Mouse (Mus musculus) thymus, adult 2 months (tissue): ENCODE data around the gene Cxadr. TPM values are rescaled to one million over a fixed set of nuclear protein-coding genes. Genes with fewer than 3 reads are reported as not detected.

Experiments used
- DNase-seq: peaks from one replicate; pipeline ENCODE4 v3.0.0; 2021
- H3K27ac ChIP-seq: fragments of 200-500 bp; 2 replicates; pipeline ENCODE4 v1.5.1; 2012; ENCODE audit warnings: low read length, control low read depth; ENCODE audit not compliant: control insufficient read depth, insufficient read depth
- H3K27me3 ChIP-seq: fragments of 200-500 bp; 2 replicates; pipeline ENCODE4 v1.6.1; 2012; ENCODE audit warnings: mild to moderate bottlenecking, low read length, moderate library complexity, mixed read lengths; ENCODE audit not compliant: control insufficient read depth, insufficient read depth
- H3K36me3 ChIP-seq: fragments of 200-500 bp; 2 replicates; pipeline ENCODE4 v1.6.1; 2012; ENCODE audit warnings: mild to moderate bottlenecking, low read length, moderate library complexity; ENCODE audit not compliant: control insufficient read depth, insufficient read depth
- H3K4me1 ChIP-seq: fragments of 200-500 bp; replicated peaks from 2 replicates; pipeline ENCODE4 v1.6.1; 2012; ENCODE audit warnings: low read length; ENCODE audit not compliant: control insufficient read depth, insufficient read depth
- H3K4me3 ChIP-seq: fragments of 200-500 bp; 2 replicates; pipeline ENCODE4 v1.5.1; 2012; ENCODE audit warnings: mild to moderate bottlenecking, low read length, control low read depth, moderate library complexity; ENCODE audit not compliant: control insufficient read depth, insufficient read depth
- CTCF ChIP-seq: fragments of 200-500 bp; IDR thresholded peaks from 2 replicates; pipeline ENCODE4 v1.5.1; 2012; ENCODE audit warnings: mild to moderate bottlenecking, control low read depth, low read length, moderate library complexity, borderline replicate concordance; ENCODE audit not compliant: control insufficient read depth, poor library complexity, insufficient read depth; ENCODE audit errors: extremely low read depth
- POLR2A ChIP-seq: fragments of 200-500 bp; IDR thresholded peaks from 2 replicates; pipeline ENCODE4 v1.6.1; 2012; ENCODE audit warnings: mild to moderate bottlenecking, low read length, control low read depth, moderate library complexity; ENCODE audit not compliant: control insufficient read depth, poor library complexity, insufficient read depth; ENCODE audit errors: extremely low read depth
- WGBS: fragments of 180-500 bp; shearing (Covaris S2); methylation state at CpG from one replicate; pipeline ENCODE4 v1.1.7; 2018; 5-methylcytosine and 5-hydroxymethylcytosine counted together
- polyA plus RNA-seq: library from polyadenylated mRNA; depleted of rRNA; stranded (reverse); fragments of >200 nt; gene quantifications from 2 replicates; pipeline ENCODE4 v1.2.3, GENCODE M21; 2012

The Cxadr gene
- polyA plus RNA-seq, 1 experiment = 4.5 TPM

DNA sequence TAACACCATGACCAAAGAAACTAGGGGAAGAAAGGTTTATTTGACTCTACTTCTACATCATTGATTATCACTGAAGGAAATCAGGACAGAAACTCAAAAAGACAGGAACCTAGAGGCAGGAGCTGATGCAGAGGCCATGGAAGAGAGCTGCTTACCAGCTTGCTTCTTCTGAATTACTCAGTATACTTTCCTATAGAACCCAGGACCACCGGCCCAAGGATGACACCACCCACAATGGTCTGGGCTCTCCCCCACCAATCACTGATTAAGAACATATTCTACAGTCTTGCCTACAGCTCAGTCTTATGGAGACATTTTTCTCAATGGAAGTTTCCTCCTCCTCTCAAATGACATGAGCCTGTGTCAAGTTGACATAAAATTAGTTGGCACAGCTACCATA, 7.2 kb upstream of the Cxadr start:
- TF ChIP-seq CTCF (no peak), POLR2A (no peak)
- H3K4me1 ChIP-seq = no peaks in the 10 kb centered on the region
- DNase-seq = no peak
- no peaks in the 10 kb centered on the region for H3K27me3 ChIP-seq
- H3K27ac ChIP-seq = no peak overlapping the region
- WGBS = 96% methylated on average over 1 of the region's 1 CpGs
- H3K4me3 ChIP-seq = no peak overlapping the region
- no peaks in the 10 kb centered on the region for H3K36me3 ChIP-seq

DNA sequence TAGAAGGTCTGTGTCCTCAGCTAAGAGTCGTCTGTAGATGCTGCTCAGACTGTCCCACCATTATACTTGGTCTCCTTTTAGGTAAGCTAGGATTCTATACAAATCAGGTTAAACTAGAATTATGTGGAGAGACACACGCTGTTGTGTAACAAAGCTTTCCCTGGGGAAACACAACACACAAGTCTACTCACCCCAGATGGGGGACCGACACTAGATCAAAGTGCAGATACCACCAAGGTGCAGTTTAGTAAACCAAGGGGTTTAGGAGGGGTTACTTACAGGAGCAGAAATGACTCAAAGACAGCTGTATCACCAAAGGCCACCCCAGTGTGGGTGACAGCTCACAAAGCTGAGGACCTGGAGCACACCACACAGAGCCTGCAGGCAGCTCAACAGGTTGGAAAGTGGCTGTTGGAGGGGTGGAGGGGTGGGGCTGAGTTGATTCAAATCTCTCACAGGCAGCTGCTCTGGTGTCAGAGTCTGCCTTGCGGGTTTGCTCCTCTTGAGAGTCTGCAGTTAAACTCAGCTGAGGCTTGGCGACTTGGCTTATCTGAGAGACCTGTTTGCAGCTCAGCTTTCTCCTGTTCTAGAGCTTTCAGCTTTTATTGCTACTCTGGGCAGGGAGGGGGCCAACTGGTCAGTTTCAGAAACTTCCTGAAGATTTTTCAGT, 6.5 kb upstream of the Cxadr start:
- Histone ChIP-seq H3K4me3 (no peak overlapping the region), H3K27me3 (no peaks in the 10 kb centered on the region), H3K4me1 (no peaks in the 10 kb centered on the region), H3K27ac (no peak overlapping the region), H3K36me3 (no peaks in the 10 kb centered on the region)
- TF ChIP-seq CTCF = no peak
- TF ChIP-seq POLR2A = no peak
- 57% methylated on average over 5 of the region's 5 CpGs for whole genome bisulfite sequencing
- peak; percentile 35 for DNase-seq

DNA sequence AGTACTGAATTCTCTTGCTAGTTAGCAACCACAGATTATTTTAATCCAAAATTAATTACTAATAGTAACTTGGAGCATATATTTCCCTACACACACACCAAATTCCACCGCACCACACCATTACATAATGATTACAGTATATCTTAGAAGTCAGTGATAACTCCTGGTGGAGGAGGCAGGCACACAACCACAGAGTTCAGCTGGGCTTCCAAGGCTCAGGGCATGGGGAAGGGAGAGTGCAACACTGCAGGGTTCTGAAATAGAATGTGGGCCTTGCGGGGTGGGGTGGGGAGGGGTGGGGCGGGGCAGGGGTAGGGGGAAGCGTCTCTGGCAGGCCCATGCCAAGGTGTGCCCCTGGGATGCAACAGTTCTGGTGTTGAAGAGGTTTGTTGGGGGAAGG, 5.7 kb upstream of the Cxadr start:
- DNase-seq = no peak
- WGBS = 88% methylated on average over 4 of the region's 4 CpGs
- TF ChIP-seq CTCF = no peak
- H3K27me3 ChIP-seq = no peaks in the 10 kb centered on the region
- H3K36me3 ChIP-seq = no peaks in the 10 kb centered on the region
- no peaks in the 10 kb centered on the region for H3K4me1 ChIP-seq
- H3K4me3 ChIP-seq = no peak overlapping the region
- H3K27ac ChIP-seq = no peak overlapping the region

DNA sequence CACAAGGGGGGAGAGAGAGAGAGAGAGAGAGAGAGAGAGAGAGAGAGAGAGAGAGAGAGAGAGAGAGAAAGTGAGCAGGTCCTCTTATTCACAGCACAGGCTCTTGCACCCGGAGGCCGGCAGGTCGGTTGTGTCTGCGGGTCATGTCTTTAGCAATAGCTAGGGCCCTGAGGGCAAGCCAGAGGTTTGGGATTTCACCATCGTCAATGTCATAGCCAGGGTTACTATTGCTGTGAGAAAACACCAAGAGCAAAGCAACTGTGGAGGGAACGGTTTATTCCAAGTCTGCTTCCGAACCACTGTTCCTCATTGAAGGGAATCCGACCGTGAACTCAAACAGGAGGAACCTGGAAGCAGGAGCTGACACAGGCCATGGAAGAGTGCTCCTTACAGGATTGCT, 5.2 kb upstream of the Cxadr start:
- TF ChIP-seq CTCF = no peak
- TF ChIP-seq POLR2A = no peak

DNA sequence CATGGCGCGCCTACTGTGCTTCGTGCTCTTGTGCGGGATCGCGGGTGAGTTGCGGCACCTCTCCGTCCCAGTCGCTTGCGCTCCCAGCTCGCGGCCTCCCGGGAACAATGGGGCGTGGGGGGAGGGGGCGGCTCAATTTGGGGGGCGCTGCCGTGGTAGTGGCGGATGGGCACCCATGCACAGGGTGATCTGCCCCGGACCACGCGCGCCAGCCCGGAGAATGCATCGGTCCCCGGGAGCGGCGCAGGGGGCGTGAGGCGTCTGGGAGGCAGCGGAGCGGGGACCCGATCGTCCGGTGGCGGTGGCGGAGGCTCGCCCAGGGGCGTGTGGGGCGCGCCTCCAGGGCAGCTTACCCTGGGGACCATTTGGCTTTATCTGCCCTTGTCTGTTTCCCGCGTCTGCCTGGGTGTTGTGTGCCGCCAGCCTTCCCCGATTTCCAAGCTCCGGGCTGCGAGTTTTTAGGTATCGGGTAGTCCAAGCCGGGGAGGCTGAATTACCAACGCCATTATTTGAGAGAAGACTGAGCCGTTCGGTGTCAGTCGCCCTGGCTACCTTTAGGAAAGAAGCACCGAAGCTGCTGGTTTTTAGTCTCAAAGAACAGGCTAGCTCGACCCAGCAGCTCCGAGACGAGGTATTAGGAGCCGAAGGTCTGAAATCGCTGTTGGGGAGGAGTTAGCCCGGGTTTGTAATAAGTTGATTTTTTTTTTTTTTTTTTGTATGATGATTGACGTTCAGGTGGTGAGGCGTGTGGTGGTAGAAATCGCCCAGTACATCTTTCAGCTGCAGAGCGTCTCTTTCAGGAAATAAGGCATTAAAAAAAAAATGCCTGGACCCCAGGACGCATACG, 765 bp downstream of the Cxadr start:
- peak; percentile 39 for DNase-seq
- TF ChIP-seq POLR2A = no peak
- no peak for TF ChIP-seq CTCF
- 2% methylated on average over 65 of the region's 65 CpGs for WGBS
- Histone ChIP-seq H3K4me3 (peak overlapping the region; percentile 58), H3K27me3 (peaks cover 7% of the 10 kb centered on the region), H3K4me1 (peaks cover 8% of the 10 kb centered on the region), H3K36me3 (no peaks in the 10 kb centered on the region), H3K27ac (no peak overlapping the region)

More for the DNA sequence above, 5.2 kb upstream of the Cxadr start:
- Histone ChIP-seq H3K4me1 (peaks cover under 1% of the 10 kb centered on the region), H3K36me3 (no peaks in the 10 kb centered on the region), H3K4me3 (no peak overlapping the region), H3K27ac (no peak overlapping the region), H3K27me3 (no peaks in the 10 kb centered on the region)
- WGBS = 87% methylated on average over 9 of the region's 9 CpGs
- DNase-seq = no peak

DNA sequence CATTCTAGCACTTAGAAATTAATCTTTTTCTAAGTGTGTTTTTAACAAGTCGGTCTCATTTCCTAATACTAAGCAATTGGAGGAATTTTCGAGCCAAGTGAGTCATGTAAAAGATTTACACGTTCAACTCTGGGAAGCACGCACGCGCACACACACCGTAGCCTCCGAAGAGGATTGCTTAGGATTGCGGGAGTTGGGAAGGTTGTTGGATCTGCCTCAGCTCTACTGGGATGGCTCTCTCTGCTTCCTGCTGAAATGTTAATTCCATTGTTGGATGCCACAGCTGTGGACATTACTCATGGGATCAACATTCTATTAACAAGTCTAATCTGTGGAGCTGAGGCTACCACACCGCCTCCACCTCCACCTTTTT, 1.4 kb downstream of the Cxadr start:
- DNase-seq = no peak
- no peak overlapping the region for H3K27ac ChIP-seq
- peaks cover 8% of the 10 kb centered on the region for H3K4me1 ChIP-seq
- WGBS = 21% methylated on average over 10 of the region's 10 CpGs
- H3K27me3 ChIP-seq = peaks cover 7% of the 10 kb centered on the region
- no peaks in the 10 kb centered on the region for H3K36me3 ChIP-seq
- TF ChIP-seq POLR2A (no peak), CTCF (no peak)
- H3K4me3 ChIP-seq = no peak overlapping the region

DNA sequence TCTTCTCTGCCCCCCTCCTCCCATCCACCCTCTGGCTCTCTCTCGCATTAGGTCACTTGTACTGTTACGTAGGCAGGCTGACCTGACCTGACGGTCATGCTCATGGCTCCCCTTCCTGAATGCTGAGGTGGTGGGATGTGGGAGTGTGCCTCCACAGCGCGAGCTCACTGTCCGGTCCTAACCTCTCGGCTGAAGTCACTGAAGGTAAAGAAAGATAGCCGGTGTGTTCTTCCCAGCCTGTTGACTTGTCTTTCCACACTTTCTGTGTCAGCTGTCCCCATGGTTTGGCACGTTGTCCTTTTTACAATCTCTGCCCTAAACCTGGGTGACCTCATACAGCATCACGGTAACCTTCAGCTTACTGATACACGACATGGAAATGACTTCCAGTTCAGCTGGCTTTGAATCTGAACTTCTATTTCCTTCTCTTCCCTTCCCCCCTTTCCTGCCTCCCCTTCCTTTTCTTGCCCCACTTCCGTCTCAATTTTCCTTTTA, 4.4 kb downstream of the Cxadr start:
- DNase-seq = no peak
- Histone ChIP-seq H3K36me3 (no peaks in the 10 kb centered on the region), H3K27me3 (peaks cover 7% of the 10 kb centered on the region), H3K27ac (no peak overlapping the region), H3K4me1 (peaks cover 8% of the 10 kb centered on the region), H3K4me3 (no peak overlapping the region)
- no peak for TF ChIP-seq CTCF
- TF ChIP-seq POLR2A = no peak
- 88% methylated on average over 12 of the region's 12 CpGs for WGBS
